Mouse (Mus musculus) ES-E14 (cell line): Measurements from ENCODE around the gene Fibp. TPM values are rescaled to one million over a fixed set of nuclear protein-coding genes. Genes with fewer than 3 reads are reported as not detected.
"Not testable (repeated sequence)": the region's sequence is repeated elsewhere in the genome, so short reads cannot be mapped to it uniquely, and the experiment has no call there.

Experiments used
- DNase-seq: peaks from one replicate; pipeline ENCODE4 v3.0.0-alpha.2; 2013; ENCODE audit warnings: low read depth, low spot score
- H3K27ac ChIP-seq: 2 replicates; pipeline ENCODE4 v1.5.1; 2012; ENCODE audit warnings: low read depth, mild to moderate bottlenecking, low read length, moderate library complexity, mixed read lengths; ENCODE audit not compliant: poor library complexity, insufficient read depth, severe bottlenecking
- H3K36me3 ChIP-seq: 2 replicates; pipeline ENCODE4 v1.6.1; 2012; ENCODE audit warnings: mild to moderate bottlenecking, low read length, moderate library complexity, mixed read lengths; ENCODE audit not compliant: control insufficient read depth, poor library complexity, insufficient read depth, severe bottlenecking
- H3K4me1 ChIP-seq, 2 experiments: fragments of 150-350 bp in 1 of 2; sonication (generic) in 1 of 2; 2 replicates each; pipeline ENCODE4 v1.6.1; 2012; ENCODE audit warnings: low read length in 2 of 2, mild to moderate bottlenecking in 1 of 2, mixed read lengths in 1 of 2; ENCODE audit not compliant: control insufficient read depth in 2 of 2, insufficient read depth in 2 of 2, poor library complexity in 1 of 2
- H3K4me3 ChIP-seq, 2 experiments: fragments of 150-350 bp in 1 of 2; sonication (generic) in 1 of 2; 2 replicates each; pipeline ENCODE4 v1.5.1; 2012; ENCODE audit warnings: low read length in 2 of 2, low read depth in 1 of 2, mild to moderate bottlenecking in 1 of 2, mixed read lengths in 1 of 2; ENCODE audit not compliant: insufficient read depth in 1 of 2, poor library complexity in 1 of 2, severe bottlenecking in 1 of 2
- H3K9ac ChIP-seq: 2 replicates; pipeline ENCODE4 v1.6.1; 2012; ENCODE audit warnings: low read depth, mild to moderate bottlenecking, low read length, mixed read lengths; ENCODE audit not compliant: poor library complexity, insufficient read depth, severe bottlenecking
- H3K9me3 ChIP-seq: fragments of 150-350 bp; sonication (generic); 2 replicates; pipeline ENCODE4 v1.6.1; 2012; ENCODE audit warnings: low read depth, mild to moderate bottlenecking, low read length; ENCODE audit not compliant: control insufficient read depth, insufficient read depth
- CHD2 ChIP-seq: IDR thresholded peaks from 2 replicates; pipeline ENCODE4 v1.6.1; 2014; ENCODE audit warnings: mild to moderate bottlenecking, low read depth, low read length, inconsistent platforms
- HCFC1 ChIP-seq: IDR thresholded peaks from 2 replicates; pipeline ENCODE4 v1.6.1; 2012; ENCODE audit warnings: low read length, inconsistent platforms, borderline replicate concordance; ENCODE audit not compliant: insufficient read depth
- MAFK ChIP-seq: IDR thresholded peaks from 2 replicates; pipeline ENCODE4 v1.6.1; 2014; ENCODE audit warnings: mild to moderate bottlenecking, low read depth, low read length, inconsistent platforms; ENCODE audit not compliant: insufficient read depth
- ZC3H11A ChIP-seq: IDR thresholded peaks from 2 replicates; pipeline ENCODE4 v1.6.1; 2012; ENCODE audit warnings: low read depth, mild to moderate bottlenecking, inconsistent platforms, low read length, borderline replicate concordance
- ZNF384 ChIP-seq: IDR thresholded peaks from 2 replicates; pipeline ENCODE4 v1.6.1; 2012; ENCODE audit warnings: low read depth, low read length, inconsistent platforms
- in situ Hi-C, 2 experiments: fragments of 600-800 bp; cut with MboI; formaldehyde crosslinking; loops; one replicate each; pipeline ENCODE4 v1.15.1; 2025; ENCODE audit warnings: low sequenced_read_pairs in 2 of 2, inconsistent platforms in 1 of 2; ENCODE audit not compliant: unreplicated experiment in 2 of 2
- total RNA-seq: library from RNA; depleted of rRNA; stranded (reverse); fragments of 300-350 nt; gene quantifications from 2 replicates; pipeline ENCODE4 v1.2.3, GENCODE M21; 2012

Gene Fibp
- total RNA-seq, 1 experiment = 52.4 TPM

- H3K4me1 ChIP-seq = peaks cover 4 to 24% of the 10 kb centered on the region in 2 experiments; a peak in 3 of 4 replicates
- no peak for DNase-seq
- H3K36me3 ChIP-seq = peaks cover 33% of the 10 kb centered on the region
- in situ Hi-C loops = no loop called here
- peak overlapping the region; percentile 89 to 95 for H3K4me3 ChIP-seq
- TF ChIP-seq HCFC1 = peak; percentile 13; the same call in 1 of the 2 replicates
- no peak for TF ChIP-seq ZC3H11A
- H3K9me3 ChIP-seq = no peaks in the 10 kb centered on the region
- peak overlapping the region; percentile 97 for H3K27ac ChIP-seq
- peak overlapping the region; percentile 99 for H3K9ac ChIP-seq
These were observed 30.7 kb downstream of the Fibp start for GRCm38 (mm10) chr19:5490898-5491708.

GRCm38 (mm10) chr19:5492641-5493040, 32.2 kb downstream of the Fibp start:
- in situ Hi-C loops = no loop called here
- Histone ChIP-seq H3K4me3 (no peak overlapping the region), H3K9me3 (no peaks in the 10 kb centered on the region), H3K4me1 (peaks cover 2 to 21% of the 10 kb centered on the region in 2 experiments; a peak in 3 of 4 replicates), H3K36me3 (peaks cover 37% of the 10 kb centered on the region), H3K9ac (no peak overlapping the region), H3K27ac (no peak overlapping the region)
- TF ChIP-seq ZNF384 = no peak
- no peak for TF ChIP-seq MAFK
- TF ChIP-seq ZC3H11A = no peak
- no peak for TF ChIP-seq HCFC1
- no peak for TF ChIP-seq CHD2
- no peak for DNase-seq

GRCm38 (mm10) chr19:5493301-5493721, 32.9 kb downstream of the Fibp start:
- Histone ChIP-seq H3K36me3 (peaks cover 37% of the 10 kb centered on the region), H3K4me1 (peaks cover 2 to 23% of the 10 kb centered on the region in 2 experiments; a peak in 3 of 4 replicates)
- in situ Hi-C loops, H3K9ac ChIP-seq, H3K4me3 ChIP-seq, DNase-seq, H3K27ac ChIP-seq, H3K9me3 ChIP-seq: not testable (repeated sequence)

- in situ Hi-C loops = no loop called here
- no peak for DNase-seq
- H3K4me1 ChIP-seq = peaks cover 2 to 21% of the 10 kb centered on the region in 2 experiments; a peak in 3 of 4 replicates
- no peak overlapping the region for H3K4me3 ChIP-seq
- no peak overlapping the region for H3K9ac ChIP-seq
- H3K9me3 ChIP-seq = no peaks in the 10 kb centered on the region
- peaks cover 37% of the 10 kb centered on the region for H3K36me3 ChIP-seq
- peak; percentile 55; the same call in 1 of the 2 replicates for TF ChIP-seq ZNF384
- TF ChIP-seq CHD2 = no peak
- H3K27ac ChIP-seq = no peak overlapping the region
These were observed 33.9 kb downstream of the Fibp start for GRCm38 (mm10) chr19:5494314-5494713.

GRCm38 (mm10) chr19:5495353-5496051, 35.1 kb downstream of the Fibp start:
- DNase-seq = no peak
- in situ Hi-C loops = no loop called here
- H3K36me3 ChIP-seq = peaks cover 37% of the 10 kb centered on the region
- no peak overlapping the region for H3K4me3 ChIP-seq
- H3K27ac ChIP-seq = no peak overlapping the region
- H3K9ac ChIP-seq = no peak overlapping the region
- TF ChIP-seq CHD2 = no peak
- no peak for TF ChIP-seq HCFC1
- no peak for TF ChIP-seq MAFK
- no peak for TF ChIP-seq ZC3H11A
- TF ChIP-seq ZNF384 = no peak
- peaks cover 2 to 21% of the 10 kb centered on the region in 2 experiments; a peak in 3 of 4 replicates for H3K4me1 ChIP-seq
- no peaks in the 10 kb centered on the region for H3K9me3 ChIP-seq
